Mouse (Mus musculus): ENCODE data around the gene Speer4b. TPM values are rescaled to one million over a fixed set of nuclear protein-coding genes. Genes with fewer than 3 reads are reported as not detected.
"Not testable (repeated sequence)": the region's sequence is repeated elsewhere in the genome, so short reads cannot be mapped to it uniquely, and the experiment has no call there.

Speer4b gene
- polyA plus RNA-seq (2014; fragmentation: Nextera tagmentation; extraction: Ambion mirVana): 0.14 TPM in 1 of 2 replicates, not detected in the other

DNA sequence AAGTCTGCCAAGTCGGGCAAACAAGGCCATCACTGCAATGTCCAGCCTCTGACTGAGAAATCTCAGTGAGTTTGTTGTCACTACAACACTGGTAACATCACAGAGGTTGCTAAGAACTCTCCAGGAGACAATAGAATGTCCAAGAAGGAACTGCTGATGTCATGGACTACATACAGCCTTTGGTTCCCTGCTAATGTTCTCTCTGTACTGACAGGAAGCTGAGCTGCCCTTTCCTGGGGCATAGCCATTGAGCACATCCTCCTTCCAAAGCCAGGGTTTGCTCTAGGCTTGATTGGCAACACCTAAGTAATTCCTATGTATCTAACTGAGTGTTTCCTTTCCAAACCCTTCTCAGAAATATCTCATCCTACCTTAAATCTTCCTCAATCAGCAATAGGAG, at the start of gene Speer4b:
TSS of gene Speer4b (minus strand) at position 101 of the 400 bp plus-strand sequence.
- H3K4me1 ChIP-seq (replicated peaks; ENCODE audit: control insufficient read depth, insufficient read depth, low read length); DNase-seq (ENCODE audit: low spot score); H3K36me3 ChIP-seq (ENCODE audit: control insufficient read depth, insufficient read depth, low read length); H3K4me2 ChIP-seq (ENCODE audit: low read length); H3K27me3 ChIP-seq (replicated peaks; ENCODE audit: control insufficient read depth, insufficient read depth, low read length); H3K27ac ChIP-seq (ENCODE audit: low read depth); H3K4me3 ChIP-seq (ENCODE audit: low read depth, low read length); H3K9me3 ChIP-seq (ENCODE audit: control insufficient read depth, low read length); H3K9ac ChIP-seq (ENCODE audit: low read length); ATAC-seq (replicated peaks; ENCODE audit: low FRiP score, low TSS enrichment, low read depth): not testable (repeated sequence)
- 57% methylated on average over 1 of the region's 1 CpGs for WGBS

GRCm38 (mm10) chr5:27549291-27549690, 48.1 kb upstream of the Speer4b start:
- DNase-seq (ENCODE audit: low spot score) (no peak), ATAC-seq (replicated peaks; ENCODE audit: low FRiP score, low TSS enrichment, low read depth) (no peak)
- H3K27ac ChIP-seq (ENCODE audit: low read depth): no peak overlapping the region
- H3K27me3 ChIP-seq (replicated peaks; ENCODE audit: control insufficient read depth, insufficient read depth, low read length): no peaks in the 10 kb centered on the region
- 75% methylated on average over 4 of the region's 4 CpGs for WGBS
- H3K36me3 ChIP-seq (ENCODE audit: control insufficient read depth, insufficient read depth, low read length): no peaks in the 10 kb centered on the region
- no peaks in the 10 kb centered on the region for H3K4me1 ChIP-seq (replicated peaks; ENCODE audit: control insufficient read depth, insufficient read depth, low read length)
- H3K9ac ChIP-seq (ENCODE audit: low read length): no peak overlapping the region
- no peak overlapping the region for H3K4me3 ChIP-seq (ENCODE audit: low read depth, low read length)
- H3K9me3 ChIP-seq (ENCODE audit: control insufficient read depth, low read length): no peaks in the 10 kb centered on the region
- H3K4me2 ChIP-seq (ENCODE audit: low read length): no peak overlapping the region

GRCm38 (mm10) chr5:27544816-27545270, 43.6 kb upstream of the Speer4b start:
- Histone ChIP-seq H3K4me3 (ENCODE audit: low read depth, low read length) (no peak overlapping the region), H3K27ac (ENCODE audit: low read depth) (no peak overlapping the region), H3K4me2 (ENCODE audit: low read length) (no peak overlapping the region), H3K27me3 (replicated peaks; ENCODE audit: control insufficient read depth, insufficient read depth, low read length) (no peaks in the 10 kb centered on the region), H3K9me3 (ENCODE audit: control insufficient read depth, low read length) (no peaks in the 10 kb centered on the region), H3K9ac (ENCODE audit: low read length) (no peak overlapping the region), H3K36me3 (ENCODE audit: control insufficient read depth, insufficient read depth, low read length) (no peaks in the 10 kb centered on the region), H3K4me1 (replicated peaks; ENCODE audit: control insufficient read depth, insufficient read depth, low read length) (no peaks in the 10 kb centered on the region)
- 5% methylated on average over 2 of the region's 2 CpGs for WGBS
- ATAC-seq (replicated peaks; ENCODE audit: low FRiP score, low TSS enrichment, low read depth): no peak
- peak; percentile 84 for DNase-seq (ENCODE audit: low spot score)

DNA sequence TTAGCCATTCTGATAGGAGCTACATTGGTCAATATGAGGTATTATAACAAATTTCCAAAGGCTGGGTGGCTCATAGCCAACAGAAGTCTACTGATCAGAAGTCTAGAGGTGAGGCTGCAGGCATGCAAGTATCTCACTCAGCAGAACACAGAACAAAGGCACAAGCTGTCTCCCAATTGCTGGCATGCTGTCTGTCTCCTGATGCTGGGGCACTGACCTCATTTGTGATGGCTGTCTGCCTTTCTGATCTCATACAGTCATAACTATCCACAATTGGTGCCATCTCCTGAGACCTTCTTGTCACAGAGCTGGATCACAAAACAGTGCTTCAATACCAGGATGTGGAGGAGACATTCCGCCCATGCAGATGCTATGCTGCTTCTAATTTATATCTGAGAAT, 25.7 kb upstream of the Speer4b start:
- Histone ChIP-seq H3K4me1 (replicated peaks; ENCODE audit: control insufficient read depth, insufficient read depth, low read length) (no peaks in the 10 kb centered on the region), H3K9me3 (ENCODE audit: control insufficient read depth, low read length) (no peaks in the 10 kb centered on the region), H3K9ac (ENCODE audit: low read length) (no peak overlapping the region), H3K27ac (ENCODE audit: low read depth) (no peak overlapping the region), H3K36me3 (ENCODE audit: control insufficient read depth, insufficient read depth, low read length) (no peaks in the 10 kb centered on the region), H3K27me3 (replicated peaks; ENCODE audit: control insufficient read depth, insufficient read depth, low read length) (no peaks in the 10 kb centered on the region), H3K4me3 (ENCODE audit: low read depth, low read length) (no peak overlapping the region), H3K4me2 (ENCODE audit: low read length) (no peak overlapping the region)
- ATAC-seq (replicated peaks; ENCODE audit: low FRiP score, low TSS enrichment, low read depth) (no peak), DNase-seq (ENCODE audit: low spot score) (no peak)
- WGBS: 78% methylated on average over 1 of the region's 1 CpGs

GRCm38 (mm10) chr5:27518716-27519115, 17.5 kb upstream of the Speer4b start:
- Histone ChIP-seq H3K4me2 (ENCODE audit: low read length) (no peak overlapping the region), H3K9ac (ENCODE audit: low read length) (no peak overlapping the region), H3K9me3 (ENCODE audit: control insufficient read depth, low read length) (no peaks in the 10 kb centered on the region), H3K4me3 (ENCODE audit: low read depth, low read length) (no peak overlapping the region), H3K27me3 (replicated peaks; ENCODE audit: control insufficient read depth, insufficient read depth, low read length) (no peaks in the 10 kb centered on the region), H3K27ac (ENCODE audit: low read depth) (no peak overlapping the region), H3K4me1 (replicated peaks; ENCODE audit: control insufficient read depth, insufficient read depth, low read length) (no peaks in the 10 kb centered on the region), H3K36me3 (ENCODE audit: control insufficient read depth, insufficient read depth, low read length) (no peaks in the 10 kb centered on the region)
- DNase-seq (ENCODE audit: low spot score) (no peak), ATAC-seq (replicated peaks; ENCODE audit: low FRiP score, low TSS enrichment, low read depth) (no peak)

DNA sequence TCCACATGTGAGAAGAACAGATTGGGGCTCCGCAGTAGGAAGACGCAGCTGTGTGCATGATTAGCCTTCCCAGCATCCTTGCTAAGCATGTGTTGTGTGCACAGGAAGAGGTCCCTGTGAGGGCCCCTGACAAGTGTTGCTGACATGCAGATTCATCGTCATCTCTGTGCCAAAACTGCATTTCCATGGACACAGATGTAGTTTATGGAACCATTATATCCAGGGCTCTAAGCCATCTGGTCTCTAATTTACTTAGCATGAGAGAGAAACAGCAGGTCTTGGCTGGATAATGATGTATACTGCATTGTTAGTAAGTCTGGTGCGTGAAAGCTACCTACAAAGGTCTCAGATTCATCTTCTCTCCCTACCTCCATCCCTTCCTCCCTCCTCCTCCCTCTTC, 10.3 kb downstream of the Speer4b start:
- H3K4me3 ChIP-seq (ENCODE audit: low read depth, low read length): no peak overlapping the region
- no peak overlapping the region for H3K27ac ChIP-seq (ENCODE audit: low read depth)
- no peak overlapping the region for H3K4me2 ChIP-seq (ENCODE audit: low read length)
- H3K4me1 ChIP-seq (replicated peaks; ENCODE audit: control insufficient read depth, insufficient read depth, low read length): no peaks in the 10 kb centered on the region
- H3K27me3 ChIP-seq (replicated peaks; ENCODE audit: control insufficient read depth, insufficient read depth, low read length): no peaks in the 10 kb centered on the region
- H3K9me3 ChIP-seq (ENCODE audit: control insufficient read depth, low read length): no peaks in the 10 kb centered on the region
- DNase-seq (ENCODE audit: low spot score) (no peak), ATAC-seq (replicated peaks; ENCODE audit: low FRiP score, low TSS enrichment, low read depth) (no peak)
- H3K9ac ChIP-seq (ENCODE audit: low read length): no peak overlapping the region
- H3K36me3 ChIP-seq (ENCODE audit: control insufficient read depth, insufficient read depth, low read length): no peaks in the 10 kb centered on the region
- 83% methylated on average over 4 of the region's 4 CpGs for WGBS

- Histone ChIP-seq H3K27me3 (replicated peaks; ENCODE audit: control insufficient read depth, insufficient read depth, low read length) (no peaks in the 10 kb centered on the region), H3K4me2 (ENCODE audit: low read length) (no peak overlapping the region), H3K9me3 (ENCODE audit: control insufficient read depth, low read length) (no peaks in the 10 kb centered on the region), H3K4me3 (ENCODE audit: low read depth, low read length) (no peak overlapping the region), H3K4me1 (replicated peaks; ENCODE audit: control insufficient read depth, insufficient read depth, low read length) (no peaks in the 10 kb centered on the region), H3K27ac (ENCODE audit: low read depth) (no peak overlapping the region), H3K9ac (ENCODE audit: low read length) (no peak overlapping the region), H3K36me3 (ENCODE audit: control insufficient read depth, insufficient read depth, low read length) (no peaks in the 10 kb centered on the region)
- no peak for DNase-seq (ENCODE audit: low spot score)
- no peak for ATAC-seq (replicated peaks; ENCODE audit: low FRiP score, low TSS enrichment, low read depth)
- 35% methylated on average over 1 of the region's 1 CpGs for WGBS
Measured at GRCm38 (mm10) chr5:27486138-27486537, 15.1 kb downstream of the Speer4b start.

DNA sequence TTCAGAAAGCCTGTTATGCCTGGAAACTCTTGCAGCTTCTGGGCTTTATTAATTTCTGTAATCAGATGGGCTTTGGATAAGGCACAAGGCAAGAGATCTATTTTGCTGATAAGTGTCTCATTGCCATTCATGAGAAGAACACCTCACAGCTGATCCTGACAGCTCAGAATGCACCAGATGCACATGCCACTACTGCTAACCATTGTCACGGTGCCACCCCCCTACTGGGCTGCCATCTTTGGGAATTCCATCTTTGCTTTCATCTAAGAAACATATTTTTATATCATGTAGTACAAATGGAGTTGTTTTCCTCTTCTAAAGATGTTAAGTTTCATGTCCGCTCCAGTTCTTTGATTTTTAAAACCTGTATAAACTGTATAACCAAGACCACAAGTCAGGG, 19.5 kb downstream of the Speer4b start:
- ATAC-seq (replicated peaks; ENCODE audit: low FRiP score, low TSS enrichment, low read depth): no peak
- no peaks in the 10 kb centered on the region for H3K36me3 ChIP-seq (ENCODE audit: control insufficient read depth, insufficient read depth, low read length)
- WGBS: 82% methylated on average over 2 of the region's 2 CpGs

DNA sequence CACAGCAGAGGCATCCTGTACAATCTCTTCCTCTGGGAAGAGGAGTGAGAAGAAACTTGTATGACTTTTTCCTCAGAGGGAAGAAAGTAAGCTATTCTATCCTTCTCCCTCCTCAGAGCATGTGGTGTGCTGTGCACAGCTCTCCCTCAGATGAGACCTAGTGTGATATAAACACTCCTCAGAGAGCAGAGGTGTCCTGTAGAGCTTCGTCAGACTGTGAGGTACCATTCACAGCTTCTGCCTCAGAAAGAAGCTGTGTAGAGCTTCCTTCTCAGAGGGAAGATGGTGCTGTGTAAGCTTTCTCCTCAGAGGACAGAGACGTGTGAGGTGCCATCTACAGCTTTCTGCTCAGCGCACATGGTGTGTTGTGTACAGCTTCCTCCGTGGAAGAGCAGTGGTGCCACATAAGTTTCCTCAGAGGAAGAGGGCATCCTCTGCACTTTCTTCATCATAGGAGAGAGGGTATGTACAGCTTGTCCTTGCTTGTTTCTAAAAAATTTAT, 26.2 kb downstream of the Speer4b start:
- H3K4me3 ChIP-seq (ENCODE audit: low read depth, low read length): no peak overlapping the region
- no peaks in the 10 kb centered on the region for H3K27me3 ChIP-seq (replicated peaks; ENCODE audit: control insufficient read depth, insufficient read depth, low read length)
- no peaks in the 10 kb centered on the region for H3K4me1 ChIP-seq (replicated peaks; ENCODE audit: control insufficient read depth, insufficient read depth, low read length)
- ATAC-seq (replicated peaks; ENCODE audit: low FRiP score, low TSS enrichment, low read depth) (no peak), DNase-seq (ENCODE audit: low spot score) (peak; percentile 38)
- H3K27ac ChIP-seq (ENCODE audit: low read depth): no peak overlapping the region
- 66% methylated on average over 4 of the region's 4 CpGs for WGBS
- H3K4me2 ChIP-seq (ENCODE audit: low read length): no peak overlapping the region
- H3K36me3 ChIP-seq (ENCODE audit: control insufficient read depth, insufficient read depth, low read length): no peaks in the 10 kb centered on the region
- no peaks in the 10 kb centered on the region for H3K9me3 ChIP-seq (ENCODE audit: control insufficient read depth, low read length)
- no peak overlapping the region for H3K9ac ChIP-seq (ENCODE audit: low read length)

More for the DNA sequence above, 19.5 kb downstream of the Speer4b start:
- no peaks in the 10 kb centered on the region for H3K9me3 ChIP-seq (ENCODE audit: control insufficient read depth, low read length)
- no peak overlapping the region for H3K4me3 ChIP-seq (ENCODE audit: low read depth, low read length)
- no peaks in the 10 kb centered on the region for H3K27me3 ChIP-seq (replicated peaks; ENCODE audit: control insufficient read depth, insufficient read depth, low read length)
- DNase-seq (ENCODE audit: low spot score): peak; percentile 13
- H3K27ac ChIP-seq (ENCODE audit: low read depth): no peak overlapping the region
- no peaks in the 10 kb centered on the region for H3K4me1 ChIP-seq (replicated peaks; ENCODE audit: control insufficient read depth, insufficient read depth, low read length)
- no peak overlapping the region for H3K4me2 ChIP-seq (ENCODE audit: low read length)
- no peak overlapping the region for H3K9ac ChIP-seq (ENCODE audit: low read length)

All from intestine, embryonic 14.5 days (tissue).